Mouse (Mus musculus) kidney, postnatal 25 days (tissue): ENCODE measurements around the gene Slc35g1.

Source experiments
- DNase-seq, 2 experiments: peaks; one replicate each; pipeline ENCODE4 v3.0.0; 2021; ENCODE audit warnings: mixed read lengths in 2 of 2

Gene Slc35g1

GRCm38 (mm10) chr19:38397004-38397403, 1.2 kb downstream of the Slc35g1 start:
- DNase-seq = no peak

- DNase-seq = no peak
These were observed 3.2 kb downstream of the Slc35g1 start for GRCm38 (mm10) chr19:38398966-38399365.

GRCm38 (mm10) chr19:38400851-38401250, 5.1 kb downstream of the Slc35g1 start:
- no peak for DNase-seq

- no peak for DNase-seq
These were observed 5.6 kb downstream of the Slc35g1 start for GRCm38 (mm10) chr19:38401416-38401815.

- no peak for DNase-seq
These were observed 14.7 kb downstream of the Slc35g1 start for GRCm38 (mm10) chr19:38410357-38411056.

- no peak for DNase-seq
These were observed 18.1 kb downstream of the Slc35g1 start for GRCm38 (mm10) chr19:38413861-38414260.

GRCm38 (mm10) chr19:38418819-38419423, 23.1 kb downstream of the Slc35g1 start:
- DNase-seq = no peak

GRCm38 (mm10) chr19:38420751-38421295, 25.0 kb downstream of the Slc35g1 start:
- DNase-seq = no peak

- DNase-seq = no peak
These were observed 25.7 kb downstream of the Slc35g1 start for GRCm38 (mm10) chr19:38421436-38421835.

GRCm38 (mm10) chr19:38422926-38423325, 27.1 kb downstream of the Slc35g1 start:
- no peak for DNase-seq

GRCm38 (mm10) chr19:38423884-38424283, 28.1 kb downstream of the Slc35g1 start:
- peak in 1 of 2 experiments; percentile 17 for DNase-seq

GRCm38 (mm10) chr19:38424581-38424980, 28.8 kb downstream of the Slc35g1 start:
- no peak for DNase-seq

- DNase-seq = peak in 1 of 2 experiments; percentile 55
These were observed 33.5 kb downstream of the Slc35g1 start for GRCm38 (mm10) chr19:38429269-38429668.

GRCm38 (mm10) chr19:38430475-38430874, 34.7 kb downstream of the Slc35g1 start:
- no peak for DNase-seq

GRCm38 (mm10) chr19:38431326-38431725, 35.5 kb downstream of the Slc35g1 start:
- no peak for DNase-seq

- no peak for DNase-seq
These were observed 36.2 kb downstream of the Slc35g1 start for GRCm38 (mm10) chr19:38432021-38432420.

GRCm38 (mm10) chr19:38433381-38433780, 37.6 kb downstream of the Slc35g1 start:
- DNase-seq = no peak

- DNase-seq = no peak
These were observed 39.4 kb downstream of the Slc35g1 start for GRCm38 (mm10) chr19:38435221-38435620.

- no peak for DNase-seq
These were observed 46.1 kb downstream of the Slc35g1 start for GRCm38 (mm10) chr19:38441860-38442259.

- DNase-seq = no peak
These were observed 50.0 kb downstream of the Slc35g1 start for GRCm38 (mm10) chr19:38445758-38446157.
